Mouse (Mus musculus): ENCODE results near the gene Phkg2. TPM values are rescaled to one million over a fixed set of nuclear protein-coding genes. Genes with fewer than 3 reads are reported as not detected.
A peak's percentile ranks its signal among the peaks of the same experiment; 100 is the strongest.

The Phkg2 gene
- polyA plus RNA-seq, 1 experiment from 2014 or later: 54.0 TPM

GRCm38 (mm10) chr7:127574115-127574514 lies 975 bp downstream of the Phkg2 start:
- Histone ChIP-seq H3K36me3 (ENCODE audit: control insufficient read depth, insufficient read depth, low read length) (no peaks in the 10 kb centered on the region), H3K27me3 (ENCODE audit: control insufficient read depth, insufficient read depth, low read length) (no peaks in the 10 kb centered on the region), H3K4me1 (replicated peaks; ENCODE audit: control insufficient read depth, insufficient read depth, low read length) (peaks cover 3% of the 10 kb centered on the region; the same call in 1 of the 2 replicates), H3K4me3 (ENCODE audit: low read depth, low read length) (peak overlapping the region; percentile 83), H3K27ac (ENCODE audit: low read depth, low read length) (no peak overlapping the region), H3K4me2 (replicated peaks; ENCODE audit: low read depth, low read length) (peak overlapping the region; percentile 96), H3K9ac (ENCODE audit: low read depth, low read length) (peak overlapping the region; percentile 87), H3K9me3 (ENCODE audit: control insufficient read depth, low read length) (no peaks in the 10 kb centered on the region)
- no peak for DNase-seq (ENCODE audit: low spot score)
- WGBS: 30% methylated on average over 7 of the region's 7 CpGs
- ATAC-seq (ENCODE audit: low FRiP score): no peak

GRCm38 (mm10) chr7:127583260-127583659 lies 10.1 kb downstream of the Phkg2 start:
- Histone ChIP-seq H3K4me2 (replicated peaks; ENCODE audit: low read depth, low read length) (no peak overlapping the region), H3K36me3 (ENCODE audit: control insufficient read depth, insufficient read depth, low read length) (peaks cover 11% of the 10 kb centered on the region), H3K9me3 (ENCODE audit: control insufficient read depth, low read length) (no peaks in the 10 kb centered on the region), H3K9ac (ENCODE audit: low read depth, low read length) (no peak overlapping the region), H3K4me1 (replicated peaks; ENCODE audit: control insufficient read depth, insufficient read depth, low read length) (no peaks in the 10 kb centered on the region), H3K27me3 (ENCODE audit: control insufficient read depth, insufficient read depth, low read length) (no peaks in the 10 kb centered on the region), H3K4me3 (ENCODE audit: low read depth, low read length) (no peak overlapping the region), H3K27ac (ENCODE audit: low read depth, low read length) (no peak overlapping the region)
- DNase-seq (ENCODE audit: low spot score) (no peak), ATAC-seq (ENCODE audit: low FRiP score) (no peak)
- 96% methylated on average over 6 of the region's 6 CpGs for WGBS

- 90% methylated on average over 7 of the region's 7 CpGs for whole genome bisulfite sequencing
- H3K4me2 ChIP-seq (replicated peaks; ENCODE audit: low read depth, low read length): no peak overlapping the region
- H3K4me3 ChIP-seq (ENCODE audit: low read depth, low read length): no peak overlapping the region
- H3K9ac ChIP-seq (ENCODE audit: low read depth, low read length): no peak overlapping the region
- 0 out of 2 replicates have a peak, but pooled peaks cover 4% of the 10 kb centered on the region for H3K4me1 ChIP-seq (replicated peaks; ENCODE audit: control insufficient read depth, insufficient read depth, low read length)
- no peak for DNase-seq (ENCODE audit: low spot score)
- H3K27ac ChIP-seq (ENCODE audit: low read depth, low read length): no peak overlapping the region
- H3K36me3 ChIP-seq (ENCODE audit: control insufficient read depth, insufficient read depth, low read length): peaks cover 9% of the 10 kb centered on the region; the same call in 1 of the 2 replicates
- no peaks in the 10 kb centered on the region for H3K9me3 ChIP-seq (ENCODE audit: control insufficient read depth, low read length)
- no peaks in the 10 kb centered on the region for H3K27me3 ChIP-seq (ENCODE audit: control insufficient read depth, insufficient read depth, low read length)
- no peak for ATAC-seq (ENCODE audit: low FRiP score)
These were observed 11.9 kb downstream of the Phkg2 start for GRCm38 (mm10) chr7:127585031-127585430.

GRCm38 (mm10) chr7:127586149-127586548 lies 13.0 kb downstream of the Phkg2 start:
- H3K36me3 ChIP-seq (ENCODE audit: control insufficient read depth, insufficient read depth, low read length): peaks cover 9% of the 10 kb centered on the region
- no peak for DNase-seq (ENCODE audit: low spot score)

GRCm38 (mm10) chr7:127587196-127587595 lies 14.1 kb downstream of the Phkg2 start:
- Histone ChIP-seq H3K4me1 (replicated peaks; ENCODE audit: control insufficient read depth, insufficient read depth, low read length) (0 out of 2 replicates have a peak, but pooled peaks cover 4% of the 10 kb centered on the region), H3K27me3 (ENCODE audit: control insufficient read depth, insufficient read depth, low read length) (no peaks in the 10 kb centered on the region), H3K9ac (ENCODE audit: low read depth, low read length) (peak overlapping the region; percentile 28; the same call in 1 of the 2 replicates), H3K9me3 (ENCODE audit: control insufficient read depth, low read length) (no peaks in the 10 kb centered on the region), H3K4me3 (ENCODE audit: low read depth, low read length) (peak overlapping the region; percentile 89), H3K4me2 (replicated peaks; ENCODE audit: low read depth, low read length) (peak overlapping the region; percentile 79), H3K27ac (ENCODE audit: low read depth, low read length) (peak overlapping the region; percentile 58; the same call in 1 of the 2 replicates), H3K36me3 (ENCODE audit: control insufficient read depth, insufficient read depth, low read length) (peaks cover 16% of the 10 kb centered on the region)
- 77% methylated on average over 5 of the region's 5 CpGs for WGBS
- DNase-seq (ENCODE audit: low spot score): no peak
- ATAC-seq (ENCODE audit: low FRiP score): no peak

More at GRCm38 (mm10) chr7:127586149-127586548, 13.0 kb downstream of the Phkg2 start:
- Histone ChIP-seq H3K9me3 (ENCODE audit: control insufficient read depth, low read length) (no peaks in the 10 kb centered on the region), H3K27me3 (ENCODE audit: control insufficient read depth, insufficient read depth, low read length) (no peaks in the 10 kb centered on the region), H3K4me1 (replicated peaks; ENCODE audit: control insufficient read depth, insufficient read depth, low read length) (0 out of 2 replicates have a peak, but pooled peaks cover 4% of the 10 kb centered on the region), H3K9ac (ENCODE audit: low read depth, low read length) (no peak overlapping the region), H3K4me2 (replicated peaks; ENCODE audit: low read depth, low read length) (no peak overlapping the region), H3K27ac (ENCODE audit: low read depth, low read length) (no peak overlapping the region), H3K4me3 (ENCODE audit: low read depth, low read length) (no peak overlapping the region)
- no peak for ATAC-seq (ENCODE audit: low FRiP score)
- WGBS: 95% methylated on average over 6 of the region's 6 CpGs

- peaks cover 11% of the 10 kb centered on the region for H3K36me3 ChIP-seq (ENCODE audit: control insufficient read depth, insufficient read depth, low read length)
- H3K4me3 ChIP-seq (ENCODE audit: low read depth, low read length): peak within 1 kb of the TSS; percentile 89
- peak within 1 kb of the TSS; percentile 78 for H3K9ac ChIP-seq (ENCODE audit: low read depth, low read length)
- peak within 1 kb of the TSS; percentile 58 for H3K27ac ChIP-seq (ENCODE audit: low read depth, low read length)
- H3K27me3 ChIP-seq (ENCODE audit: control insufficient read depth, insufficient read depth, low read length): no peaks in the 10 kb centered on the region
- WGBS: under 1% methylated on average over 50 of the region's 50 CpGs
- peak; percentile 94 for DNase-seq (ENCODE audit: low spot score)
- H3K4me1 ChIP-seq (replicated peaks; ENCODE audit: control insufficient read depth, insufficient read depth, low read length): 0 out of 2 replicates have a peak, but pooled peaks cover 4% of the 10 kb centered on the region
- peak; percentile 99 for ATAC-seq (ENCODE audit: low FRiP score)
- no peaks in the 10 kb centered on the region for H3K9me3 ChIP-seq (ENCODE audit: control insufficient read depth, low read length)
- peak within 1 kb of the TSS; percentile 79 for H3K4me2 ChIP-seq (replicated peaks; ENCODE audit: low read depth, low read length)
These were observed 15.1 kb downstream of the Phkg2 start, which contains the start of the genes Ccdc189 and Rnf40 for GRCm38 (mm10) chr7:127588011-127588871. Gene Ccdc189 (minus strand): TSS chr7:127588595. Gene Rnf40 (plus strand): TSS chr7:127588767.

- Histone ChIP-seq H3K9me3 (ENCODE audit: control insufficient read depth, low read length) (no peaks in the 10 kb centered on the region), H3K9ac (ENCODE audit: low read depth, low read length) (peak overlapping the region; percentile 78), H3K4me2 (replicated peaks; ENCODE audit: low read depth, low read length) (peak overlapping the region; percentile 74), H3K36me3 (ENCODE audit: control insufficient read depth, insufficient read depth, low read length) (peaks cover 13% of the 10 kb centered on the region), H3K27ac (ENCODE audit: low read depth, low read length) (peak overlapping the region; percentile 33; the same call in 1 of the 2 replicates), H3K4me1 (replicated peaks; ENCODE audit: control insufficient read depth, insufficient read depth, low read length) (0 out of 2 replicates have a peak, but pooled peaks cover 4% of the 10 kb centered on the region), H3K27me3 (ENCODE audit: control insufficient read depth, insufficient read depth, low read length) (no peaks in the 10 kb centered on the region), H3K4me3 (ENCODE audit: low read depth, low read length) (peak overlapping the region; percentile 89)
- no peak for ATAC-seq (ENCODE audit: low FRiP score)
- peak; percentile 13 for DNase-seq (ENCODE audit: low spot score)
- WGBS: 5% methylated on average over 29 of the region's 29 CpGs
These were observed 15.8 kb downstream of the Phkg2 start for GRCm38 (mm10) chr7:127588901-127589300.

GRCm38 (mm10) chr7:127589637-127590036 lies 16.5 kb downstream of the Phkg2 start:
- no peaks in the 10 kb centered on the region for H3K27me3 ChIP-seq (ENCODE audit: control insufficient read depth, insufficient read depth, low read length)
- ATAC-seq (ENCODE audit: low FRiP score): no peak
- H3K9ac ChIP-seq (ENCODE audit: low read depth, low read length): no peak overlapping the region
- H3K4me3 ChIP-seq (ENCODE audit: low read depth, low read length): peak overlapping the region; percentile 89
- no peak overlapping the region for H3K27ac ChIP-seq (ENCODE audit: low read depth, low read length)
- 93% methylated on average over 9 of the region's 9 CpGs for WGBS
- no peaks in the 10 kb centered on the region for H3K9me3 ChIP-seq (ENCODE audit: control insufficient read depth, low read length)
- H3K4me1 ChIP-seq (replicated peaks; ENCODE audit: control insufficient read depth, insufficient read depth, low read length): 0 out of 2 replicates have a peak, but pooled peaks cover 4% of the 10 kb centered on the region
- DNase-seq (ENCODE audit: low spot score): no peak
- peak overlapping the region; percentile 74 for H3K4me2 ChIP-seq (replicated peaks; ENCODE audit: low read depth, low read length)
- peaks cover 16% of the 10 kb centered on the region for H3K36me3 ChIP-seq (ENCODE audit: control insufficient read depth, insufficient read depth, low read length)

Measured in hindbrain, embryonic 11.5 days (tissue).